Mouse (Mus musculus) intestine, embryonic 15.5 days (tissue): ENCODE measurements around the gene Tprg. TPM values are rescaled to one million over a fixed set of nuclear protein-coding genes. Genes with fewer than 3 reads are reported as not detected.

Experiments
- ATAC-seq: fragments of 200-750 bp; cut with Nextera tagmentation; 2 replicates; pipeline ENCODE4 v1.8.0; 2017; ENCODE audit warnings: moderate TSS enrichment, moderate library complexity
- H3K27ac ChIP-seq: fragments of 300-500 bp; sonication (generic); 2 replicates; pipeline ENCODE4 v1.5.1; 2015; ENCODE audit warnings: mild to moderate bottlenecking, inconsistent platforms
- H3K27me3 ChIP-seq: fragments of 300-500 bp; sonication (generic); replicated peaks from 2 replicates; pipeline ENCODE4 v1.6.1; 2015; ENCODE audit warnings: inconsistent platforms
- H3K36me3 ChIP-seq: fragments of 300-500 bp; sonication (generic); 2 replicates; pipeline ENCODE4 v1.6.1; 2015; ENCODE audit warnings: inconsistent platforms
- H3K4me1 ChIP-seq: fragments of 300-500 bp; sonication (generic); replicated peaks from 2 replicates; pipeline ENCODE4 v1.6.1; 2015; ENCODE audit warnings: inconsistent platforms
- H3K4me2 ChIP-seq: fragments of 300-500 bp; sonication (generic); replicated peaks from 2 replicates; pipeline ENCODE4 v1.6.1; 2015; ENCODE audit warnings: mild to moderate bottlenecking, inconsistent platforms
- H3K4me3 ChIP-seq: fragments of 300-500 bp; sonication (generic); replicated peaks from 2 replicates; pipeline ENCODE4 v1.5.1; 2015; ENCODE audit warnings: inconsistent platforms
- H3K9ac ChIP-seq: fragments of 300-500 bp; sonication (generic); 2 replicates; pipeline ENCODE4 v1.6.1; 2015; ENCODE audit warnings: inconsistent platforms
- H3K9me3 ChIP-seq: fragments of 300-500 bp; sonication (generic); 2 replicates; pipeline ENCODE4 v1.6.1; 2016; ENCODE audit warnings: inconsistent platforms
- WGBS: fragments of 180-500 bp; shearing (Covaris S2); methylation state at CpG from one replicate; pipeline ENCODE4 v1.1.7; 2015; 5-methylcytosine and 5-hydroxymethylcytosine counted together
- polyA plus RNA-seq: library from polyadenylated mRNA; unstranded; fragments of >200 nt; fragmentation: Nextera tagmentation; extraction: Ambion mirVana; gene quantifications from 2 replicates; pipeline ENCODE4 v1.2.1, GENCODE M21; 2015

Tprg gene
- polyA plus RNA-seq, 1 experiment from 2014 or later: not detected

GRCm38 (mm10) chr16:25465435-25466139 is 179.0 kb downstream of the Tprg start:
- no peaks in the 10 kb centered on the region for H3K36me3 ChIP-seq
- H3K9me3 ChIP-seq: no peaks in the 10 kb centered on the region
- H3K4me1 ChIP-seq: no peaks in the 10 kb centered on the region
- WGBS: 38% methylated on average over 13 of the region's 13 CpGs
- H3K27ac ChIP-seq: no peak overlapping the region
- ATAC-seq: no peak
- no peak overlapping the region for H3K9ac ChIP-seq
- H3K4me3 ChIP-seq: no peak overlapping the region
- H3K4me2 ChIP-seq: no peak overlapping the region
- H3K27me3 ChIP-seq: no peaks in the 10 kb centered on the region

GRCm38 (mm10) chr16:25468040-25468439 is 181.4 kb downstream of the Tprg start:
- Histone ChIP-seq H3K4me1 (no peaks in the 10 kb centered on the region), H3K4me3 (no peak overlapping the region), H3K9ac (no peak overlapping the region), H3K9me3 (no peaks in the 10 kb centered on the region), H3K27me3 (no peaks in the 10 kb centered on the region), H3K36me3 (no peaks in the 10 kb centered on the region), H3K27ac (no peak overlapping the region), H3K4me2 (no peak overlapping the region)
- 78% methylated on average over 3 of the region's 3 CpGs for WGBS
- ATAC-seq: no peak

- WGBS: 27% methylated on average over 5 of the region's 5 CpGs
- Histone ChIP-seq H3K27me3 (no peaks in the 10 kb centered on the region), H3K9ac (no peak overlapping the region), H3K4me1 (no peaks in the 10 kb centered on the region), H3K27ac (no peak overlapping the region), H3K9me3 (no peaks in the 10 kb centered on the region), H3K4me2 (no peak overlapping the region), H3K4me3 (no peak overlapping the region), H3K36me3 (no peaks in the 10 kb centered on the region)
- ATAC-seq: no peak
These were observed 182.0 kb downstream of the Tprg start for GRCm38 (mm10) chr16:25468662-25469061.
